Mouse (Mus musculus) CH12.LX (cell line): ENCODE measurements at regions not wholly inside any gene's neighbourhood (a gene's known extent, or its start where the extent isn't known, plus 50 kb on each side); places are given as distances from the start of the nearest gene placed in this dataset.

Experiments
- DNase-seq: peaks from one replicate; pipeline ENCODE4 v3.0.0-alpha.2; 2013; ENCODE audit errors: extremely low read depth
- H3K27ac ChIP-seq: 2 replicates; pipeline ENCODE4 v1.5.1; 2012; ENCODE audit warnings: low read depth, mild to moderate bottlenecking, control low read depth, moderate library complexity; ENCODE audit not compliant: insufficient read depth
- H3K27me3 ChIP-seq: replicated peaks from 2 replicates; pipeline ENCODE3; 2012; ENCODE audit warnings: inconsistent platforms
- H3K36me3 ChIP-seq, 2 experiments: replicated peaks in 1 of 2; 2 replicates each; pipeline versions ENCODE3 to v1.6.1; 2012; ENCODE audit warnings: inconsistent platforms in 1 of 2, low read length in 1 of 2, mild to moderate bottlenecking in 1 of 2, mixed read lengths in 1 of 2, moderate library complexity in 1 of 2; ENCODE audit not compliant: control insufficient read depth in 1 of 2, insufficient read depth in 1 of 2
- H3K4me1 ChIP-seq, 2 experiments: 2 replicates each; pipeline ENCODE4 v1.6.1; 2012; ENCODE audit warnings: inconsistent platforms in 1 of 2, moderate library complexity in 1 of 2; ENCODE audit not compliant: insufficient read depth in 2 of 2, control insufficient read depth in 1 of 2
- H3K4me2 ChIP-seq: 2 replicates; pipeline ENCODE4 v1.6.1; 2012; ENCODE audit warnings: low read depth, mild to moderate bottlenecking, control low read depth; ENCODE audit not compliant: poor library complexity, insufficient read depth, severe bottlenecking
- H3K4me3 ChIP-seq, 3 experiments: fragments of 150-350 bp in 1 of 3; sonication (generic) in 1 of 3; replicated peaks in 1 of 3; 2 replicates each; pipeline versions ENCODE3 to v1.5.1; 2011 to 2012; ENCODE audit warnings: low read depth in 2 of 3, low read length in 2 of 3, mild to moderate bottlenecking in 2 of 3, moderate library complexity in 2 of 3, control low read depth in 1 of 3, improper control_type of control experiment in 1 of 3, inconsistent platforms in 1 of 3, mixed read lengths in 1 of 3; ENCODE audit not compliant: poor library complexity in 1 of 3
- H3K79me2 ChIP-seq: replicated peaks from 2 replicates; pipeline ENCODE4 v1.6.1; 2012; ENCODE audit warnings: mild to moderate bottlenecking, moderate library complexity; ENCODE audit not compliant: control insufficient read depth, poor library complexity, insufficient read depth, severe bottlenecking; ENCODE audit errors: extremely low read depth
- H3K9ac ChIP-seq: 2 replicates; pipeline ENCODE4 v1.6.1; 2012; ENCODE audit warnings: low read depth, mild to moderate bottlenecking, control low read depth, moderate library complexity; ENCODE audit not compliant: insufficient read depth
- H3K9me3 ChIP-seq: replicated peaks from 2 replicates; pipeline ENCODE3; 2012; ENCODE audit warnings: low read length, inconsistent platforms, mixed read lengths
- BHLHE40 ChIP-seq: IDR thresholded peaks from 2 replicates; pipeline ENCODE4 v1.6.1; 2011; ENCODE audit warnings: mild to moderate bottlenecking, low read depth, low read length, improper control_type of control experiment
- CHD1 ChIP-seq: IDR thresholded peaks from 2 replicates; pipeline ENCODE4 v1.6.1; 2012; ENCODE audit warnings: low read depth, low read length, improper control_type of control experiment, inconsistent platforms
- CHD2 ChIP-seq: IDR thresholded peaks from 2 replicates; pipeline ENCODE4 v1.6.1; 2011; ENCODE audit warnings: low read length, improper control_type of control experiment
- CTCF ChIP-seq, 2 experiments: IDR thresholded peaks in 1 of 2; conservative IDR thresholded peaks in 1 of 2; 2 replicates each; pipeline ENCODE4 v1.5.1; 2011 to 2012; ENCODE audit warnings: low read depth in 2 of 2, low read length in 2 of 2, improper control_type of control experiment in 1 of 2, inconsistent platforms in 1 of 2, mild to moderate bottlenecking in 1 of 2, moderate library complexity in 1 of 2
- E2F4 ChIP-seq: IDR thresholded peaks from 2 replicates; pipeline ENCODE4 v1.6.1; 2011; ENCODE audit warnings: low read depth, low read length, improper control_type of control experiment; ENCODE audit not compliant: insufficient replicate concordance
- ETS1 ChIP-seq: conservative IDR thresholded peaks from 2 replicates; pipeline ENCODE4 v1.6.1; 2012; ENCODE audit warnings: low read depth, mild to moderate bottlenecking, inconsistent platforms, low read length, improper control_type of control experiment, moderate library complexity
- GABPA ChIP-seq: IDR thresholded peaks from 2 replicates; pipeline ENCODE4 v1.6.1; 2012; ENCODE audit warnings: low read depth, low read length, improper control_type of control experiment, inconsistent platforms; ENCODE audit not compliant: insufficient replicate concordance
- JUN ChIP-seq: IDR thresholded peaks from 2 replicates; pipeline ENCODE4 v1.6.1; 2011; ENCODE audit warnings: low read depth, mild to moderate bottlenecking, low read length, improper control_type of control experiment, moderate library complexity; ENCODE audit not compliant: insufficient read depth
- JUND ChIP-seq: conservative IDR thresholded peaks from 2 replicates; pipeline ENCODE4 v1.6.1; 2011; ENCODE audit warnings: low read depth, low read length, improper control_type of control experiment
- MAFK ChIP-seq: IDR thresholded peaks from 2 replicates; pipeline ENCODE4 v1.6.1; 2011; ENCODE audit warnings: low read length, improper control_type of control experiment; ENCODE audit not compliant: insufficient replicate concordance
- MAX ChIP-seq: IDR thresholded peaks from 2 replicates; pipeline ENCODE4 v1.6.1; 2011; ENCODE audit warnings: low read length, improper control_type of control experiment
- NRF1 ChIP-seq: IDR thresholded peaks from 2 replicates; pipeline ENCODE4 v1.6.1; 2014; ENCODE audit warnings: low read depth, mild to moderate bottlenecking, inconsistent platforms, low read length, improper control_type of control experiment, moderate library complexity
- PAX5 ChIP-seq: IDR thresholded peaks from 2 replicates; pipeline ENCODE4 v1.6.1; 2012; ENCODE audit warnings: low read length, inconsistent platforms, mixed read lengths
- POLR2A ChIP-seq: IDR thresholded peaks from 2 replicates; pipeline ENCODE4 v1.6.1; 2011; ENCODE audit warnings: low read depth, mild to moderate bottlenecking, improper control_type of control experiment, low read length
- POLR2AphosphoS2 ChIP-seq: IDR thresholded peaks from 2 replicates; pipeline ENCODE4 v1.6.1; 2011; ENCODE audit warnings: low read depth, low read length, improper control_type of control experiment
- RAD21 ChIP-seq: IDR thresholded peaks from 2 replicates; pipeline ENCODE4 v1.6.1; 2011; ENCODE audit warnings: low read depth, mild to moderate bottlenecking, low read length, improper control_type of control experiment, moderate library complexity
- RCOR1 ChIP-seq: conservative IDR thresholded peaks from 2 replicates; pipeline ENCODE4 v1.6.1; 2012; ENCODE audit warnings: low read depth, mild to moderate bottlenecking, inconsistent platforms, low read length, improper control_type of control experiment
- SIN3A ChIP-seq: IDR thresholded peaks from 2 replicates; pipeline ENCODE4 v1.6.1; 2012; ENCODE audit warnings: low read length, improper control_type of control experiment, inconsistent platforms
- TBP ChIP-seq: conservative IDR thresholded peaks from 2 replicates; pipeline ENCODE4 v1.6.1; 2011; ENCODE audit warnings: low read depth, low read length, improper control_type of control experiment
- TCF12 ChIP-seq: IDR thresholded peaks from 2 replicates; pipeline ENCODE4 v1.6.1; 2014; ENCODE audit warnings: low read depth, mild to moderate bottlenecking, inconsistent platforms, low read length, improper control_type of control experiment
- UBTF ChIP-seq: IDR thresholded peaks from 2 replicates; pipeline ENCODE4 v1.6.1; 2012; ENCODE audit warnings: low read depth, mild to moderate bottlenecking, inconsistent platforms, low read length, improper control_type of control experiment, moderate library complexity
- USF2 ChIP-seq: conservative IDR thresholded peaks from 2 replicates; pipeline ENCODE4 v1.6.1; 2011; ENCODE audit warnings: low read depth, low read length, improper control_type of control experiment
- ZC3H11A ChIP-seq: IDR thresholded peaks from 2 replicates; pipeline ENCODE4 v1.6.1; 2012; ENCODE audit warnings: low read depth, mild to moderate bottlenecking, inconsistent platforms, low read length, improper control_type of control experiment
- ZKSCAN1 ChIP-seq: IDR thresholded peaks from 2 replicates; pipeline ENCODE4 v1.6.1; 2012; ENCODE audit warnings: low read depth, inconsistent platforms, low read length, improper control_type of control experiment, borderline replicate concordance
- ZMIZ1 ChIP-seq: IDR thresholded peaks from 2 replicates; pipeline ENCODE4 v1.6.1; 2012; ENCODE audit warnings: low read depth, mild to moderate bottlenecking, inconsistent platforms, low read length, improper control_type of control experiment
- ZNF384 ChIP-seq: IDR thresholded peaks from 2 replicates; pipeline ENCODE4 v1.6.1; 2012; ENCODE audit warnings: low read depth, low read length, improper control_type of control experiment, inconsistent platforms
- dilution Hi-C: fragments of 300-500 bp; cut with MboI; formaldehyde crosslinking; loops from 2 replicates; pipeline ENCODE4 v1.14.3; 2020; ENCODE audit warnings: low sequenced_read_pairs; ENCODE audit not compliant: extremely low pct_unique_long_range_greater_than_20kb, extremely low pct_ligation_motif_present
- in situ Hi-C: fragments of 300-500 bp; cut with MboI; formaldehyde crosslinking; loops from 3 replicates; pipeline ENCODE4 v1.14.3; 2019; ENCODE audit warnings: low sequenced_read_pairs, low pct_ligation_motif_present, low pct_unique_long_range_greater_than_20kb, mixed read lengths

DNA sequence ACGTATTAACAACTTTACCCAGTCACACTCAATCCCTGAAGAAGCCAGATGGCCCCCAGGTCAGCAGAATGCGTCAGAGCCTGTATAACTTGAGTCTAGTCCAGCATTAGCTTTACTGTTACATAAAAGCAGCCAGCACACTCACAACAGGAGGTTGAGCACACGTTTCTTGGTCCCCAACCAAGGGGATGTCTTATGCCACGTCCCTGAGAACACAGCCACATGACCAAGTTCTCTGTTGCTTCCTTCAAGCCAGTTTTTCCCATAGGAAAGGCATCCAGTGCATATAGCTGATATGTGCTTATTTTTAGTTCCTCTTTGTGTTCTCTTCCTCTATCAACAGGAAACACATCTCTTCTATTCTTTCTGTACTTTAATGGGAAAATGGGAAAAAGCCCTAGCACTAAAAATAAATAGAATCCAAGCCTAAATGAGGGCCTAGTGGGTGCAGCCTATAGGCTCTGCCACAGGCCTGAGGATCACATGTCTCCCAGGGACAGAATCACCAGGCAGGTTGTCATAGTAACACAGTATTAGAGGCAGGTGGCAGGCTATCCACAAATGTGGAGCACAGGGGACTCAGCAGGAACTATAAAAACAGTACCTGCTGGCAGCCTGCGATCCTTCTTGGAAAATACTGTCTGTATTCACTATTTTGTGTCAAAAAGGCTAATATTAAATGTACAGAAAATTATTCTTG, 160.1 kb downstream of the Tmem17 start:
- no peak overlapping the region for H3K9ac ChIP-seq
- peaks cover 0 to 67% of the 10 kb centered on the region in 2 experiments; a peak in 2 of 4 replicates for H3K4me1 ChIP-seq
- DNase-seq: no peak
- no peak overlapping the region for H3K4me3 ChIP-seq
- no peaks in the 10 kb centered on the region for H3K9me3 ChIP-seq
- H3K4me2 ChIP-seq: no peak overlapping the region
- no peak overlapping the region for H3K27ac ChIP-seq
- TF ChIP-seq JUN (no peak), ZC3H11A (no peak), POLR2A (no peak), USF2 (no peak), CTCF (conservative IDR thresholded peaks at IDR 0.05 in 1 of 2, IDR thresholded peaks at IDR 0.05 in 1 of 2; ENCODE audit: low read depth in 2 of 2, low read length in 2 of 2) (no peak), MAX (no peak), GABPA (no peak), ZNF384 (no peak), ZKSCAN1 (no peak), E2F4 (no peak), RAD21 (no peak), JUND (no peak), NRF1 (no peak), ETS1 (no peak), ZMIZ1 (no peak), CHD2 (no peak)
- H3K79me2 ChIP-seq: no peaks in the 10 kb centered on the region
- no peaks in the 10 kb centered on the region for H3K27me3 ChIP-seq
- in situ Hi-C loops: no loop called here
- dilution Hi-C loops: no loop called here
- no peaks in the 10 kb centered on the region for H3K36me3 ChIP-seq

DNA sequence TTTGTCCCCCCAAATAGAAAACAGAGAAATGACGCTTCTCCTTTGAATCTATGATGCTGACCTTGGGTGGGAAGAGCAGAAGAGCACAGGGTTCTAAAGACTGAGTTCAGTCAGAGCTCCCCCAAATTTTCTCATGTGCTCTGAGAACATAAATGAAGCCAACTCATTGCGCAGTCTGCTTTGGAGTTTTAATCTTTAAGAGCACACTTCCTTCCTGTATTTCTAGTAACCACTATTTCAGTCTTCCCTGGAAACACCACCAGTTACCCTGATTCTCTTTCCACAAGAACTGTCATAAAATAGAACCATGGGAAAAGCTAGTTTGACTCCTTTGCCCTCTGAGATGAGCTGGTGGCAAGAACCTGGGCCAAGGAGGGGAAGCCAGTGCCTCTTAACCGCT, 163.2 kb downstream of the Tmem17 start:
- H3K9me3 ChIP-seq: no peaks in the 10 kb centered on the region
- H3K27me3 ChIP-seq: no peaks in the 10 kb centered on the region
- H3K79me2 ChIP-seq: no peaks in the 10 kb centered on the region
- H3K4me1 ChIP-seq: peaks cover 0 to 52% of the 10 kb centered on the region in 2 experiments; a peak in 2 of 4 replicates
- in situ Hi-C loops: no loop called here
- H3K9ac ChIP-seq: no peak overlapping the region
- H3K4me2 ChIP-seq: no peak overlapping the region
- TF ChIP-seq MAX (no peak), BHLHE40 (no peak), PAX5 (no peak), E2F4 (no peak), UBTF (no peak), SIN3A (no peak), MAFK (no peak), POLR2AphosphoS2 (no peak), TBP (no peak), ZC3H11A (no peak), JUN (no peak), GABPA (no peak), ETS1 (no peak), CHD1 (no peak), TCF12 (no peak), JUND (no peak), ZNF384 (no peak), ZKSCAN1 (no peak), RCOR1 (no peak), USF2 (no peak)
- TF ChIP-seq, all 38 proteins: peak for 0
- dilution Hi-C loops: no loop called here
- H3K27ac ChIP-seq: no peak overlapping the region
- H3K36me3 ChIP-seq: no peaks in the 10 kb centered on the region
- no peak overlapping the region for H3K4me3 ChIP-seq
- no peak for DNase-seq
